Mouse (Mus musculus) MEL (cell line): ENCODE results near the gene Fam167b. TPM values are rescaled to one million over a fixed set of nuclear protein-coding genes. Genes with fewer than 3 reads are reported as not detected.

Experiments
- DNase-seq: peaks from one replicate; pipeline ENCODE4 v3.0.0; 2011; ENCODE audit warnings: low read depth, low spot score
- H3K27ac ChIP-seq: 2 replicates; pipeline ENCODE4 v1.5.1; 2012; ENCODE audit warnings: low read depth, mild to moderate bottlenecking, control low read depth, low read length, moderate library complexity; ENCODE audit not compliant: control insufficient read depth
- H3K27me3 ChIP-seq, 2 experiments: fragments of 150-350 bp in 1 of 2; sonication (generic) in 1 of 2; 2 replicates each; pipeline ENCODE4 v1.6.1; 2012; ENCODE audit warnings: low read length in 2 of 2, mild to moderate bottlenecking in 2 of 2, improper control_type of control experiment in 1 of 2, moderate library complexity in 1 of 2; ENCODE audit not compliant: insufficient read depth in 2 of 2, control insufficient read depth in 1 of 2
- H3K36me3 ChIP-seq, 2 experiments: 2 replicates each; pipeline ENCODE4 v1.6.1; 2012 to 2014; ENCODE audit warnings: low read length in 2 of 2, improper control_type of control experiment in 1 of 2, inconsistent platforms in 1 of 2, mild to moderate bottlenecking in 1 of 2; ENCODE audit not compliant: insufficient read depth in 2 of 2, control insufficient read depth in 1 of 2
- H3K4me1 ChIP-seq, 2 experiments: fragments of 150-350 bp in 1 of 2; sonication (generic) in 1 of 2; 2 replicates each; pipeline ENCODE4 v1.6.1; 2012; ENCODE audit warnings: low read length in 2 of 2, improper control_type of control experiment in 1 of 2, mild to moderate bottlenecking in 1 of 2; ENCODE audit not compliant: insufficient read depth in 2 of 2, control insufficient read depth in 1 of 2
- H3K4me3 ChIP-seq, 2 experiments: fragments of 150-350 bp in 1 of 2; sonication (generic) in 1 of 2; 2 replicates each; pipeline ENCODE4 v1.5.1; 2012; ENCODE audit warnings: low read depth in 2 of 2, low read length in 2 of 2, mild to moderate bottlenecking in 2 of 2, moderate library complexity in 2 of 2, control low read depth in 1 of 2, improper control_type of control experiment in 1 of 2; ENCODE audit not compliant: control insufficient read depth in 1 of 2, insufficient read depth in 1 of 2
- H3K79me2 ChIP-seq: 2 replicates; pipeline ENCODE4 v1.6.1; 2012; ENCODE audit warnings: mild to moderate bottlenecking, low read length, moderate library complexity; ENCODE audit not compliant: control insufficient read depth, poor library complexity, insufficient read depth
- H3K9ac ChIP-seq: 2 replicates; pipeline ENCODE4 v1.6.1; 2012; ENCODE audit warnings: low read depth, mild to moderate bottlenecking, control low read depth, low read length, moderate library complexity; ENCODE audit not compliant: control insufficient read depth, poor library complexity, severe bottlenecking
- H3K9me3 ChIP-seq: fragments of 150-350 bp; sonication (generic); replicated peaks from 2 replicates; pipeline ENCODE4 v1.6.1; 2012; ENCODE audit warnings: mild to moderate bottlenecking, low read length, improper control_type of control experiment, moderate library complexity; ENCODE audit not compliant: insufficient read depth
- BHLHE40 ChIP-seq: IDR thresholded peaks from 2 replicates; pipeline ENCODE4 v1.6.1; 2012; ENCODE audit warnings: low read depth, mild to moderate bottlenecking, inconsistent platforms, low read length, improper control_type of control experiment, borderline replicate concordance
- CHD1 ChIP-seq: IDR thresholded peaks from 2 replicates; pipeline ENCODE4 v1.6.1; 2012; ENCODE audit warnings: low read depth, mild to moderate bottlenecking, inconsistent platforms, low read length, improper control_type of control experiment
- E2F4 ChIP-seq: IDR thresholded peaks from 2 replicates; pipeline ENCODE4 v1.6.1; 2011; ENCODE audit warnings: low read depth, low read length, improper control_type of control experiment, borderline replicate concordance
- EP300 ChIP-seq, 2 experiments: IDR thresholded peaks; 2 replicates each; pipeline ENCODE4 v1.6.1; 2011; ENCODE audit warnings: improper control_type of control experiment in 2 of 2, low read length in 2 of 2, low read depth in 1 of 2, mild to moderate bottlenecking in 1 of 2
- GATA1 ChIP-seq: IDR thresholded peaks from 2 replicates; pipeline ENCODE4 v1.6.1; 2011; ENCODE audit warnings: low read depth, low read length, improper control_type of control experiment
- JUND ChIP-seq: IDR thresholded peaks from 2 replicates; pipeline ENCODE4 v1.6.1; 2011; ENCODE audit warnings: low read depth, mild to moderate bottlenecking, improper control_type of control experiment, low read length
- KAT2A ChIP-seq: conservative IDR thresholded peaks from 2 replicates; pipeline ENCODE4 v1.6.1; 2012; ENCODE audit warnings: low read depth, low read length, improper control_type of control experiment, inconsistent platforms
- MYB ChIP-seq: IDR thresholded peaks from 2 replicates; pipeline ENCODE4 v1.6.1; 2011; ENCODE audit warnings: mild to moderate bottlenecking, low read depth, low read length, improper control_type of control experiment
- NELFE ChIP-seq: IDR thresholded peaks from 2 replicates; pipeline ENCODE4 v1.6.1; 2011; ENCODE audit warnings: low read depth, low read length, improper control_type of control experiment
- NRF1 ChIP-seq: IDR thresholded peaks from 2 replicates; pipeline ENCODE4 v1.6.1; 2014; ENCODE audit warnings: low read depth, mild to moderate bottlenecking, inconsistent platforms, low read length, improper control_type of control experiment, moderate library complexity; ENCODE audit not compliant: poor library complexity, insufficient read depth, severe bottlenecking
- POLR2A ChIP-seq, 2 experiments: IDR thresholded peaks; 2 replicates each; pipeline ENCODE4 v1.6.1; 2011 to 2012; ENCODE audit warnings: low read length in 2 of 2, mild to moderate bottlenecking in 2 of 2, control low read depth in 1 of 2, improper control_type of control experiment in 1 of 2, low read depth in 1 of 2, moderate library complexity in 1 of 2; ENCODE audit not compliant: control insufficient read depth in 1 of 2, insufficient read depth in 1 of 2, poor library complexity in 1 of 2
- POLR2AphosphoS5 ChIP-seq: IDR thresholded peaks from 2 replicates; pipeline ENCODE4 v1.6.1; 2012; ENCODE audit warnings: low read depth, borderline replicate concordance, mild to moderate bottlenecking, inconsistent platforms, low read length, moderate library complexity, mixed read lengths
- RAD21 ChIP-seq: IDR thresholded peaks from 2 replicates; pipeline ENCODE4 v1.6.1; 2011; ENCODE audit warnings: mild to moderate bottlenecking, low read depth, low read length, improper control_type of control experiment
- TAL1 ChIP-seq: IDR thresholded peaks from 2 replicates; pipeline ENCODE4 v1.6.1; 2012; ENCODE audit warnings: mild to moderate bottlenecking, inconsistent platforms, low read length, moderate library complexity, mixed read lengths
- USF1 ChIP-seq: IDR thresholded peaks from 2 replicates; pipeline ENCODE4 v1.6.1; 2014; ENCODE audit warnings: low read depth, mild to moderate bottlenecking, inconsistent platforms, low read length, improper control_type of control experiment, moderate library complexity
- USF2 ChIP-seq, 2 experiments: IDR thresholded peaks; 2 replicates each; pipeline ENCODE4 v1.6.1; 2011 to 2012; ENCODE audit warnings: improper control_type of control experiment in 2 of 2, low read length in 2 of 2, borderline replicate concordance in 1 of 2, inconsistent platforms in 1 of 2, low read depth in 1 of 2, mild to moderate bottlenecking in 1 of 2; ENCODE audit not compliant: insufficient read depth in 1 of 2
- ZC3H11A ChIP-seq: IDR thresholded peaks from 2 replicates; pipeline ENCODE4 v1.6.1; 2012; ENCODE audit warnings: low read depth, mild to moderate bottlenecking, inconsistent platforms, low read length, improper control_type of control experiment
- ZMIZ1 ChIP-seq: IDR thresholded peaks from 2 replicates; pipeline ENCODE4 v1.6.1; 2012; ENCODE audit warnings: low read depth, mild to moderate bottlenecking, inconsistent platforms, low read length, improper control_type of control experiment, moderate library complexity
- polyA plus RNA-seq, 2 experiments: library from polyadenylated mRNA; stranded (reverse) in 1 of 2; unstranded in 1 of 2; fragments of >175 nt in 1 of 2; fragments of >200 nt in 1 of 2; gene quantifications; 2 replicates each; pipeline versions ENCODE4 v1.2.1 to v1.2.4; 2012; ENCODE audit warnings: low replicate concordance in 2 of 2, low read depth in 1 of 2; ENCODE audit not compliant: insufficient read length in 2 of 2, insufficient read depth in 1 of 2, missing spikeins in 1 of 2
- total RNA-seq: library from RNA; depleted of rRNA; stranded (reverse); fragments of 300-350 nt; gene quantifications from 2 replicates; pipeline ENCODE4 v1.2.3, GENCODE M21; 2012

Gene Fam167b
- total and polyA plus RNA-seq, 3 experiments: not detected

DNA sequence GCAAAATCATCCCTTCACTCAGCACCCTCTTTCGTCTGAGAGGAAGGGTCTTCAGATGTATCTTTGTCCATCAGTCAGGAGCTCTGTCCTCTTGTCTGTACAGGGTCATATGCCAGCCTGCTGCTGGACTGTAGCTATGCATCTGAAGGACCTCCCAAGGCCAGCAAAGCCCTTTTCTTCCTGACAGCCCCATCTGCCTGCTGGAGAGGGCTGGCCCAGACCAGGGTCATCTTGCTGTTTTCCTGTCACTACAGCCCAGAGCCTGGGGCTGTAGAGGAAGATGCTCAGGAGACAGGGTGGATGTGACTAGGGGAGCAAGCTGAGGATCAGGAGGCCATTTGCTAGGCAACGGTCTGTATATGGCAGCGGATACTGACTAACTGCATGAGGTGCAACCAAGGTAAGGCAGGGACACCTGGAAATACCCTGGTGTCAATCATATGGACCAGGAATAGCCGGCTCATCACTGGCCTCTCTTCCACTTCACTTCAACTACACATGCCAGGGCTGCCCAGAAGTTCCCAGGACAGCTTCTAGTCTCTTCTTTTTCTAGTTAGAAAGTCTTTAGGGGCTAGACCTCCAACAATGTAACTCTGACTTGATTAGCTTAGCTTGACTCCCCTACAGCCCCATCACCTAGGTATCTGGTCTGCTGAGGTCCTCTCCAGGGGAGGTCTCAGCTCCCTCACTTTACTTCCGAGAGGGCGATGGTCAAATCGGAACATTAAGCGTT, 44.6 kb upstream of the Fam167b start:
- TF ChIP-seq GATA1: no peak
- no peak for TF ChIP-seq TAL1
- TF ChIP-seq MYB: no peak
- TF ChIP-seq ZMIZ1: no peak
- TF ChIP-seq KAT2A: no peak
- TF ChIP-seq CHD1: no peak
- no peak for TF ChIP-seq NELFE
- TF ChIP-seq POLR2A (IDR thresholded peaks at IDR 0.05; ENCODE audit: control insufficient read depth in 1 of 2, insufficient read depth in 1 of 2, low read depth in 1 of 2, low read length in 2 of 2, poor library complexity in 1 of 2): no peak
- no peak for TF ChIP-seq POLR2AphosphoS5
- no peak for TF ChIP-seq JUND
- peak overlapping the region; percentile 77 for H3K9ac ChIP-seq
- H3K4me3 ChIP-seq: peak overlapping the region; percentile 68 to 73
- peaks cover 3 to 17% of the 10 kb centered on the region in 2 experiments; a peak in 3 of 4 replicates for H3K4me1 ChIP-seq
- H3K36me3 ChIP-seq: peaks cover 0 to 9% of the 10 kb centered on the region in 2 experiments; a peak in 3 of 4 replicates
- peak; percentile 39 for DNase-seq
- H3K27ac ChIP-seq: no peak overlapping the region
- H3K79me2 ChIP-seq: peaks cover 4% of the 10 kb centered on the region; the same call in 1 of the 2 replicates
- H3K9me3 ChIP-seq: no peaks in the 10 kb centered on the region
- no peaks in the 10 kb centered on the region for H3K27me3 ChIP-seq

- Histone ChIP-seq H3K79me2 (peaks cover 4% of the 10 kb centered on the region; the same call in 1 of the 2 replicates), H3K4me1 (peaks cover 3 to 17% of the 10 kb centered on the region in 2 experiments; a peak in 3 of 4 replicates), H3K27ac (no peak overlapping the region), H3K9me3 (no peaks in the 10 kb centered on the region), H3K4me3 (no peak overlapping the region), H3K9ac (peak overlapping the region; percentile 77; the same call in 1 of the 2 replicates), H3K27me3 (no peaks in the 10 kb centered on the region), H3K36me3 (peaks cover 0 to 9% of the 10 kb centered on the region in 2 experiments; a peak in 3 of 4 replicates)
- DNase-seq: no peak
- TF ChIP-seq NRF1 (no peak), ZC3H11A (no peak), RAD21 (no peak), E2F4 (no peak), USF2 (IDR thresholded peaks at IDR 0.05; ENCODE audit: borderline replicate concordance in 1 of 2, insufficient read depth in 1 of 2, low read depth in 1 of 2, low read length in 2 of 2) (no peak), ZMIZ1 (no peak), EP300 (IDR thresholded peaks at IDR 0.05; ENCODE audit: low read depth in 1 of 2, low read length in 2 of 2) (no peak), USF1 (no peak), BHLHE40 (no peak)
These were observed 43.9 kb upstream of the Fam167b start for GRCm38 (mm10) chr4:129622120-129622802.
